Mouse (Mus musculus) thymus, postnatal 25 days (tissue): ENCODE measurements at regions not wholly inside any gene's neighbourhood (a gene's known extent, or its start where the extent isn't known, plus 50 kb on each side); places are given as distances from the start of the nearest gene placed in this dataset.
A peak's percentile ranks its signal among the peaks of the same experiment; 100 is the strongest.

Experiments
- DNase-seq: peaks from one replicate; pipeline ENCODE4 v3.0.0; 2022

DNA sequence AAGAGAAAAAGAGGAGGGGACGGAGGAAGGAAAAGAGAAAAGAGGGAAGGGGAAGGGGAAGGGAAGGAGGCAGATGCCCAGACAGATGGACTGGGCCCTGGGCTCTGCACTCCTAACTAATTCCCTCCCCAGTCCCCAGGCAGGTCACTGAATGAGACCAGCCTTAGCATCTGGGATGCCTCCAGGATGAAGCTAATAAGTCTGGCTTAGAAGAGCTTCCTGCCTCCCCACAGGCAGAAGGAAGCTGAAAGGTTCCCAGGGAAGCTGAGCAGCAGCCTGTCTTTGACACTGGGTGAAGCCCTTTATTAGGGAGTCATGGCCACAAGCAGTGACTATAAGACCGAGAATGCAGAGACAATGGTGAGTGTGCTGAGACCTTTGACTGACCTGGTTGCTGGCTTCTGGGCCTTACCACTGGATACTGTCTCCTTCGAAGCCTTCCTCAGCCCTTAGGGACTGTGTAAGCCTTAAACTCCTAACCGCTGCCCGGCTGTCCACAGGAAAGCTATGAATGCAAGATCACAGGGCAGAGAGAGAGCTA lies 76.7 kb upstream of the Bod1 start:
- DNase-seq = no peak

DNA sequence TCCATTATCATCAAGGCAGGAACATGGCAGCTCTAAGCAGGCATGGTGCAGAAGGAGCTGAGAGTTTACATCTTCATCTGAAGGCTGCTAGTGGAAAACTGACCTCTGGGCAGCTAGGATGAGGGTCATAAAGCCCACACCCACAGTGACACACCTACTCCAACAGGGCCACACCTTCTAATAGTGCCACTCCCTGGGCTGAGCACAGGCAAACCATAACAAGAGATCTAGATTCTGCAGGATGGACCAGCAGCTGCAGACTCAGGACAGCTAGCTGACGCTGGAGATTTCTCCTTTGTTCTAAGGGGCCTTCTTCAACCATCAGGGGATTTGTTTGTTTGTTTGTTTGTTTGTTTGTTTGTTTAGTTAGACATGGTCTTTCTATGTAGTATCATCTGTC lies 79.6 kb upstream of the Bod1 start:
- no peak for DNase-seq

DNA sequence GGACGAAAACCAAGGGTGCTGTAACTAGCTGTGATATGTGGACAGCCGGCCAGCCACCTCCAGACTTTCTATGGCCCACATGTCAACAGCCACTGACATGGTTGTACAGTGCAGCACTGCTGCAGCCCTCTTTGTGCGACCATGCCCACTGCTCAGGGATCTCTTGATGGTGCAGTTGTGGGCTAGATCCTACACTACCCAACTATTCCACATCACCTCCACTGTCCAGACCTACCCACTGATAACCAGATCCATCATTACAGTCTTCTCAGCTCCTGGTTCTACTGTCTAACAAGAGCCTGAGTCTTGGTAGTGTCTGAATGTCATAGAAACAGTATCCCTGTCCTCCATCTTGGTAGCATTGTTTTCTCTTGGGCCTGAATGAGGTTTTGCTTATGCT lies 81.5 kb upstream of the Bod1 start:
- no peak for DNase-seq

DNA sequence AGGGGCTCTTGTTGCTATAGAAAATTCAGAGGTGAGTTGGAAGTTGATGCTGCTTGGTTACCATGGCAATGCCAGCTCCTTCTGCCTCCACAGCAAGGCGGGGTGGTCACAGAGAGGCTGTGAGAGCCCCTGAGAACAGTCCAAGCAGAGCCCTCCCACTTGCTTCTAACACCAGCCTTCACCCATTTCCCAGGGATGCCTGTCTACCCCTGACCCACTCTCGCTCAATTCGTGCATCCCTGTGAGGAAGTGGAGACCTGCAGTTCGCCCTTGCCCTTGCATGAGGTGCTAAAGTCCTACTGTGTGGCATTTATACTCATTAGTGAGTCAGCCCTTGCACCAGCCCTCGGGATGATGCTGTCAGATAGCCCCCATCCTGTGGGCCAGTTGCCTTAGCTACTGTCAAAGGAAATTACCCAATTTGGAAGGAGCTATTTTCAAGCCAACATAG lies 82.1 kb upstream of the Bod1 start:
- no peak for DNase-seq

DNA sequence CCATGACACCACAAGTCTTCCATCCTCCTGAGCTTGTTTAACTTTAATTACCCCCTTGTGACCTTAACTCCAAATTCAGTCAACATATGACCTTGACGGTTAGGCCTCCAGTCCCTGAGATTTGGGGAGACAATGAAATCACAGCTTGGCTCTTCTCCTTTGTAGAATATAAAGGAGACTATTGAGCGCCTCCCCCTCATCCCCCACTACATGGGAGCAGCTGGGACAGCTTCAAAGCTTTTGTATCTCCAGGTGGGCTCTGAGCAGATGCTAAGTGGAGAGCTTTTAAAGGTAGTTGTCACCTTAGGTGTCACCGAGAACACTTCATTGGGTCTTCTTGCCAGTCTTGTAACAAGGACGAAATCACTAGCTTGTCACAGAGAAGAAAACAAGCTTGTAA lies 82.7 kb upstream of the Bod1 start:
- no peak for DNase-seq

DNA sequence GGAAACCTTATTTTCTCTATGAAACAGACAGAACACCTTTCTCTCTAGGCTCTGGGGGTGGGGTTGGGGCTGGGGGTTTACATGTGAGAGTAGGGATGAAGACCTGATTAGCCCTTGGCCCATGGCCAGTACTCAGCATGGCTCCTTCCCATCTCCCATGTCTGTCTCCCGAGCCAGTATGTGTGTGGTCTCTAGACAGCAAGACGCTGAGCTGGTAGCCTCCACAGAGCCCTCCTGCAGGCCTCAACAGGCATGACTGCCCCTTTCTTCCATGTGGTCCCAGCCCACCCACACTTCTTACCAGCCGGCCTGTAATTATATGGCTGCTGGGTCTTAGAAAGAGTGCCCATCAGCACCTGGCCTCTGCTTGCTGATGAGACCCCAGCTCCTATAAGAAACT lies 84.2 kb upstream of the Bod1 start:
- no peak for DNase-seq

DNA sequence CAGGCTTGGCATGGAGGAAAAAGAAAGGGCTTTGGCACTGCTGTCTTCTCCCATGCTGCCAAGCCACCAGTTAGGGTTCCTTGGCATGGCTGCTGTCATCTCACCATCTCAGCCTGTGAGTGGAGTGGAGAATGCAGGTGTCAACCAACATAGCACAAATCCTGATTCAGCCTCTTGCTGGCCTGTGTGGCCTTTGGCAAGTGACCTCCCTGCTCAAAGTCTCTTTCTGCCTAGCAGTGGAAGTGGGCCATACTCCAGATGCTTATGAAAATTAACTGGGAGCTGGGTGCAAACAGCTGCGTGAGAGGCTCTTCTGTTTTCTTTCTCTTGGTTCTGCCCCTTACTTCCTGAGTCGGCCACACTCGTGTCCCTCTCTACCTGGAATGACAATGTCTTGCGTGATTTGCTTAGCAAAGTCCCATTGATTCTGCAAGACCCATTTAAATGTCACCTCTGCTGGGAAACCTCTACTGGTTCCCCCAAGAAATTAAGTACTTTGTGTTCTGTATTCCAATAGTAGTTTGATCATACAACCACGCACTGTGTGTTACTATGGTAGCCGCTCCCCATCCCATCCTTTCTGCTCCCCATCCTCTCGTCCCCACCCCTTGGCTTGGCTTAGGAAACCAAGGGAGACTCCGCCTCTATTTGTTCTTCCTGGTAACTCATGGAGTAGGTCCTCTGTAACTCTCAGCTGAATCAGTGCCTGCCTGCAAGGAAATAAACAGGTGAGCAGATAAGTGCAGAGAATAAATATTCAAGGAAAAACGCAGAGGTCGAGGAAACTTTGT lies 84.9 kb upstream of the Bod1 start:
- DNase-seq = no peak

DNA sequence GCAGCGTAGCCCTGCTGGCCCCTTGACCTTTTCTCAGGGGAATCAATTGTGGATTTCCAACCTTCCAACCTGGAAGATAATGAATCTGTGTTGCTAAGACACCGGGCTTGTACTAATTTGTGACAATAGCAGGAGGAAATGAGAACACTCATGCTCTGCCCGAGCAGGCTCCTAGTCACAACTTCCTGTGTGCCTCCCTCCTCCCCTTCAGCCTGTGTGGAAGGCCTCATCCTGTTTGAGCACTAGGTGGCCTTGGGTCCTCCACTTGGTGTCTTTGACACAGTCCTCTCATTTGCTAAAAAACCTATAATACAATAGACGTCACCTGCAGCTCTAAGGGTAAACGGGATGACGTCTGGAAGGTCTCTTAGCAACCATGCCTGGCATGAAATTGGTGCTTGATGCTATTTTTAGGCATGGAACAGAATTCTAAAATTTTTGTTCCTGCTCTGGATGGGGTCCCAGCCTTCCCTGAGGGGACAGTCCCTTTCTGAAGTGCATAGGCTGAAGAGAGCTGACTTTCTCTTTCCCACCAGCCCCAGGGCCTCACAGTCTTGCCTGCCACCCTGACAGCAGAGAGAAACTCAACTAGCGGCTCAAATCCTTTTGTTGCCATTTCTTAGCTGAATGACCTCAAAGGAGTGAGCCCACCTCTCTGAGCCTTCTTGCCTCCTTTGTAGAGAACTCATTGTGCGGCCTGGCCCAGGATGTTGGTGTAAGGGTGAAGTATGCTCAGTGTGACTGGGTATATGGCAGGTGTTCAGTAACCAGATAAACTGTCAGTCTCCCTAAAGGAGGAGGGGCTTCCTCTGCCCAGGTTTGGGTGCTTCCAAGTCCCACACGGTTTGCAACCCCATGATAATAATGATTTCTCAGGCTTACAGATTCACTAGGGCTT lies 88.4 kb upstream of the Bod1 start:
- DNase-seq = peak; percentile 68

DNA sequence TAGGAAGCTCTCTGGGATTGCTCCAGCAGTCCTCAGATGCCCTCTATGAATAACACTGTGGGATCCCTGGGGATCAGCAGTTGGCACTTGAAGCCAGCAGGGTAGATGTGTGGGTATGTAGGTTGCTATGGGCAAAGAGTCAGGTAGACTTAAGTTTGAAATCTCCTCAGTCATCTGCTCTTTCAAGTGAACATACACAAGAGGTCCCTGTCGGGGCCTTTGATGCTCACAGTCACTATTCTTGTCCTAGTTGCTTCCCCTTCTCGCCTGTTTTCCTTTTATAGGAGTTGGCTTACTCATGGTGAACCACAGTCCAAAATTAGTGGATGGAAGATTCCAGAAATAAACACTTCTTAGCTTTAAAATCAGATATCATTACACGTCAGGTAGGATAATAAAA lies 92.2 kb upstream of the Bod1 start:
- DNase-seq = no peak

DNA sequence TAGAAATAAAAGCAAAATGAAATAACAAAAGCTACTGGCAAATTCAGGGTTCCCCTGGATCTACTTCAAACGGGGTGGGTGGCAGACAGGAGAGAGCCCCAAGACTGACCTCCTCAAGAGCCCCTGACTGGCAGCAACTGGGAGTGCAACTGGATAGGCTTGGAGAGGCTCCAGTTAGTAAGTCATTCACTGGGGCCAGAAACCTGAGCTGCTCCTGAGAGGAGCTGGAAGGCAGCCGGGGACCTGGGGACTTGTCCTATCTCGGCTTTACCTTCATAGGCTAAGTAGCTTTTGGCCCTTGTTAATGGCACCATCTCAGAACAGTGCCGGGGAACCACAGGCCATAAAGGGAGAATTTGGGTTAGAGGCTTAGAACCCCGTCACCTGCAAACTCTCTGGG lies 94.6 kb upstream of the Bod1 start:
- DNase-seq = no peak

DNA sequence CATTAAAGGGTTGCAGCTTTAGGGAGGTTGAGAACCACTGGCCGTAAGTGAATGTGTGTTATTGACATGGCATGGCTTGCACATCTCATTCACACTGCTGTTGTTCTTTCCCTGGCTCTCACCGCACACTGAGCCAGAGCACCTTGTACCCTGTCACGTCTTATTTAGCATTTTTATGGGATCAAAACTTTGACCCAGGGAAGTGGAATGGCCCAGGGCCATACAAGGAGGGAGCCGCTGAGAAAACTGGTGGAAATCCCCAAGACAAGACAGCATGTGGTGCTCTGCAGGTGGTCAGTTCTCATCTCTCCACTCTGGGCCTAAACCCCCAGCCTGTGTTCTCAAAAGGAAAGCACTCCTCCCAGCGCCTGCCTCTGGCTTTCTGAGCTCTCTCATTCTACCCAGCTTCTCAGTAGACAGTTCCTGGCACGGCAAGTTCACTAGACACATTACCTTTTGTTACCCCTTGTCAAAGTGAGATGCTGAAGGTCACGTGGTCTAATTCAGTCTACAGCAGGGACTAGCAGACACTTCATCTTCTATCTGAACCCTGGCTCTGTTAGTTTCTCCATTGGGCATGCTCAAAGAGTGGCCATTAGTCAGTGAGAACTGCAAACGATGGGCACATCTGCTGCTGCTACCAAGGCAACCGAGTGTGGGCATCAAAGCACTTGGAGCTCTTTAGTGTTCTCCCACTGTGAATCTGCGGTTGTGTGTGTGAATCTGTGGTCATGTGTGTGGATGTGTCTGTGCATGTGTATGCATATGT lies 96.2 kb upstream of the Bod1 start:
- DNase-seq = no peak

DNA sequence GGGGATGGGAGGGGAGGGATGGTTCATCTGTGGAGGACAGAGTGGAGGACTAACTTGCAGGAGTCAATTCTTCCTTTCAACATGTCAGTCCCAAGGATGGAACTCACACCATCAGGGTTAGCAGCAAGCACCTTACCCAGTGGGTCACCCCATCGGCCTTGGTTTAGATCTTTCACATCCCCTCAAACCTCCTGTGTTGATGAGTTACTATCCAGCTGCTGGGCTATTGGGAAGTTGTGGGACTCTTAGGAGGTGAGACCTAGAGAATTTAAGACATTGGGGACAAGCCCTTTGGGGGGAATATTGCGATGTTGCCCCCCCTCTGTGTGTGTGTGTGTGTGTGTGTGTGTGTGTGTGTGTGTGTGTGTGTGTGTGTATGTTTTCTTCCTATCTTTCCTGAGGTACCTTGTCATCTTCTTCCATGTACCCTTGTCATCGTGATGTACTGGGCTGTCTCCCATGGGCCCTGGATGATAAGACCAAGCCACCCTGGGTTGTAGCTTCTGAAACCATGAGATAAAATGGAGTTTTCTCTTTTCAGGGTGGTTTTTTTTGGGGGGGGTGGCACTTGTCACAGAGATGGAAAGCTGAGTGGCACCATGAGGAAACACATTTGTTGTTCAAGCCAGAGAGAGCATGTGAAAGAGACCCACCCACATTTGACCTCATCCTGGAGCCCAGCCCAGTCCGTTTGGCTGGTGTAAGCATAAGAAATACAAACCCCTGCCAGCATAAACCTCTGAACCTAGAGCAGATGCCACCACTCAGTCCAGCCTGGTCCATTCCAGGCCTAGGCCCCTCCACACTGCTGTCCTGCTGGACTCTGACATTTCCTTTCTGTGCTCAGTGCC lies 98.3 kb upstream of the Bod1 start:
- DNase-seq = no peak

DNA sequence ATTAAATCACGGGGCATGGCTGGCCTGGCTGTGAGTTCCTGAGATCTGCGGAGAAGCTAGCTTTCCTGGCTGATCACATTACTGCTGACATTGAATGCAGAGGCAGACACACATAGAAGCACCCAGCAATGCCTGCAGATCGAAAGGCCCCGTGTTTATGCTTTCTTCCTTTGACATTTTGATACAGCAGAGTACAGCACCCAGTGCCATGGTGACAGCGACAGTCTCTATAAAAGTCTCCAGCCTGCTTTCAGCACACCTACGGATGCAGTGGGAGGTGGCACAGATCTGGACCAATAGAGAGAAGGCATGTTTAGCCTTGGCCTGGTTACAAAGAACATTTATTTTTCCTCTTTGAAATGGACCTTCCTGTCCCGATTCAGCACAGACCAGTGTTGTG lies 99.2 kb upstream of the Bod1 start:
- no peak for DNase-seq

DNA sequence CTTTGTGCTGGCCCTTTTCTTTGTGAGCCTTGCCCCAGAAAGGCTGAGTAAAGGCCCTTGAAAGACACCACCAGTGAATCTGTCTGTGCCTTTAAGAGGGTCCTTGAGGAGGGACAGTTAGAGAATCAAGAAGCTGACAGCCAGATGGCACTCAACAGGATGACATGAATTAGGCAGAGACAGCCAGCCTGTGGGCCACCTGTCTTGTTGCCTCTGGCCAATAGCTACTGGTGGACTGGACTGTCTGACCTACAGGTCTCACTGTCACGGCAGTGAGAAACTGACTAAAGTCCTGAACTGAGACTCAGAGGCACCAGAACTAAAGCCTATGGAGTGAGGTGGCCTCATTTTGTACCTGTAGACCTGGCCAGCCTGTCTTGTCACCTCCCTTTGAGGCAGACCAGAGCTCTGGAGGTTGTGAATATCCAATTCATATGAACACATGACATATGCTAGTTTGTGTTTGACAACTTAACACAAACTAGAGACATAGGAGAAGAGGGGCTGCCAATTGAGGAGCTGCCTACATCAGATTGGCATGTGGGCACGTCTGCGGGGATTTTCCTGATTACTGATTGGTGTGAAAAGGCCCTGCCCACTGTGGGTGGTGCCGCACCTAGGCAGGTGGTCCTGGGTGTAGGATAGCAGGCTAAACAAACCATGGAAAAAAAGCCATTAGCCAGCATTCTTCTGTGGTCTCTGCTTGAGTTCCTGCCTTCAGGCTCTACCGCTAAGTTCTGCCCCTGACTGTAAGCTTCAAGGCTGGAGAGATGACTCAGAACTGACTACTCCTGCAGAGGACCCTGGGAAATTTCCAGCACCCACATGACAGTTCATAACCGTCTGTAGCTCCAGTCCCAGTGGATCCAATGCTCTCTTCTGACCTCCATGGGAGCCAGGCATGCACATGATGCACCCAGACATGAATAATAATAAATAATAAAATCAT lies 100.1 kb upstream of the Bod1 start:
- no peak for DNase-seq

DNA sequence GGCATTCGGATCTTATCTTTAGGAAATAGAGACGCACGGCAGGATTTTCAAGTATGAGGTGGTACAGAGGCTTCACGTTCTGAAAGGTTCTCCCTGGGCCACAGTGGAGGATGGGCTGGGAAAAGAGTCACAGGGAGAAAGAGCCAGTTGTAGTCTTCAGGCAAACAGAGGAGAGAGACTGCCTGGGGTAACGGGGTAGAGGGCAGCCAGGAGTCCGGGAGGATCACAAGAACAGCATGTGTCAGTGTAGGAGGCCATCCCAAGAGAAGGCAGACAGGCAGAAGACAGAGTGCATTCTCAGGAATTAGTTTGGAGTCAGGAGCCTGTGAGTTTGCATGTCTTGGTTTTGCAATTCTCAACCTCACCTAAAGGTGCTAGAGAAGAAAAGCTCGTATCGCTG lies 94.5 kb upstream of the Cpeb4 start:
- no peak for DNase-seq

DNA sequence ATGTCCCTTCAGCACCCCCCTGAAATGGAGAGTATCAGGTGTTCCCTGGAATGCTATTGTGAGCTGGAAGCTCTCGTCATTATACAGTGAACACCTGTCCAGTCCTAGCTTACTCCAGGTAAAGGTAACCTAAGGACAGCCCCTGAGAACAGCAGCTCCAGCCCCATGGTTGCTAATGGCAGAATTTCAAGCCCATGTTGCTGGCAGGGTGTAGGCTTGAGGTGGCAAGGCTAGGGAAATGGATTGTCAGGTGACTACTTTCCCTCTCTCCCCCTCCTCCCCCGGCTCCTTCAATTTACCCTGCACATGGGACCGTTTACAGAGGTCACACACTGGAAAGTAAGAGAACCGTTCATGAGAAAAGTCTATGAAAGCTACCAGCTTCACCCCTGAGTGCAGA lies 93.2 kb upstream of the Cpeb4 start:
- no peak for DNase-seq

DNA sequence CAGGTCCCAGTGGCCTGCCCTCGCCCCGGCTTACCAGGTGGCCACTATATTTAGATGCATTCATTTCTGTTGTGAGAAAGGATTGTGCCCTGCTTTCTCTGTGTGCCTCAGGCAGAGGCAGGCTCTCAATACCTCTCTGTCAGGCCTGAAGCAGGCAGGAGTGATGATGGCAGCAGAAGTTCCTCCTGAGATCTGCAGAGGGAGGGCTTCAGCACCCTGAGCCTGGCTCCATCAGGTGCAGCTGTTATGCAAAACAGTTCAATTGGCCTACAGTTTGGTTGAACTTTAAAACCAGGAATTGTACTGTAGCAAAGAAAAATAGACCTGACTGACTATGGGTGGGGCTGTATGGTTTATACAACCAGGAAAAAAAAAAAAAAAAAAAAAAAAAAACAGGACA lies 92.7 kb upstream of the Cpeb4 start:
- no peak for DNase-seq

DNA sequence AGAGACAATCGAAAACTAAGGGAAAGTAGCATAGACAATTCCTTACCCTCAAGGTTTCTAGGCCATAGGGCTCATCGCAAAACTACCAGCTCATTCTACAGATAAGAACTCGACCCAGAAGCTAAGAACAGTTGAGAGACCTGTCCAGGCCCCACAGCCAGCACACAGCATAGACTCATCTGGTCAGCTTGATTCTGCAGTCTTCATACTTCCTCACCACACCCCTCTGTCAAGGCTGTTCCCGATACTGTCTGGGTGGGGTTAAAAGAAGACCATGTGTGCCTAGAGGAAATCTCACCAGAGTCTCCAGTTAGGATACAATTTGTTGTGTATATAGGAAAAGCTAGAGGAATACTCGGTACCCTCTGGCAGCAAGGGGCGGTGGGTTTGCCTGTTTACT lies 91.0 kb upstream of the Cpeb4 start:
- no peak for DNase-seq

DNA sequence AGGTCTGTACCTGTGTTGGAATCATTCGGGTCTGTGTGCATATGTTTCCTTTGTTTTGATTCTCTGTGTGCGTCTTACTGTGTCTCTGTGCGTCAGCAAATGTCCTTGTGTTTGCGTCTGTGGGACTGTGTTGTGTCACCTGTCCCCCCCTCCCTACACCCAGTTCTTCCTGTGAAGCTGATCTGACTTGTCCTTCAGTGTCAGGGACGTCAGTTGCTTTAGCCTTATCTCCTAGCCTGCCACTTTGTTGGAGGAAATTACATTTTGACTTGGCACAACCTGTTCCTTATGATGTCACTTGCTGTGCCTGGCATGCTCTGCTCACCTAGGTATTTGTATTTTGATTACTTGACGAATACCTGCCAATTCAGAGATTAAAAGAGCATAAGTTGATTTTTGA lies 90.4 kb upstream of the Cpeb4 start:
- no peak for DNase-seq

DNA sequence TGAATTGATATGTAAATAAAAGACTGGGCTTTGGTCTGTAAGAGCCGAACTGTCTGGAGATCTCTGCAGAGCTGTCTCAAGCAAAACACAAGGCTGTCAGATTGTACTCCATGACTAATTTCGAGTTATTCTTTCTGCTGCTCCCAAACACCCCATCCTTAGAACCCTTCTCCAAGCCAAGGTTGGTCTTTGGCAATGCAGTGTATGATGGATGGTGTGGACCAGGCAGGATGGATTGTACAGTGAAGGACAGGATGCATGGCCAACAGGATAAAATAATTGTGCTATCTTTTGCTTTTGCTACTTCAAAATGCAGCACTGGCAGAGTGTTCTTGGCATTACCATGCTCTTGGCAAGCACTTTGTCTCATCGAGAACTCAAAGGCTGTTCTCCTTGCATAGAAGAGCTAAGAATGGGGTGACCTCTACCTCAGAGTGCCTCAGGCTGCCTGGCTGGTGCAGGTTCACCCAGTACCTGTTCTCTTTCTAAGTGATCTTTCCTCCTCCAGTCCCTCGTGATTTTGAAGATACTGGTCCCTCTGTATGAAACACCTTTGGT lies 88.4 kb upstream of the Cpeb4 start:
- DNase-seq = no peak
